Mouse (Mus musculus): Measurements from ENCODE around the gene Micall2. TPM values are rescaled to one million over a fixed set of nuclear protein-coding genes. Genes with fewer than 3 reads are reported as not detected.
"Not testable (repeated sequence)": the region's sequence is repeated elsewhere in the genome, so short reads cannot be mapped to it uniquely, and the experiment has no call there.

Gene Micall2
- polyA plus RNA-seq, 2 experiments from 2014 or later, result not detected

GRCm38 (mm10) chr5:139730712-139731486 is 5.2 kb downstream of the Micall2 start:
- no peak for ATAC-seq

- no peak for ATAC-seq
These were observed 8.9 kb downstream of the Micall2 start for GRCm38 (mm10) chr5:139727261-139727660.

GRCm38 (mm10) chr5:139726186-139726585 is 9.9 kb downstream of the Micall2 start:
- ATAC-seq, result no peak

- no peak for ATAC-seq
These were observed 11.6 kb downstream of the Micall2 start for GRCm38 (mm10) chr5:139724336-139725116.

GRCm38 (mm10) chr5:139723113-139723512 is 13.0 kb downstream of the Micall2 start:
- ATAC-seq, result no peak

GRCm38 (mm10) chr5:139722709-139723108 is 13.4 kb downstream of the Micall2 start:
- no peak for ATAC-seq

- no peak for ATAC-seq
These were observed 17.2 kb downstream of the Micall2 start for GRCm38 (mm10) chr5:139718949-139719348.

GRCm38 (mm10) chr5:139718540-139718939 is 17.6 kb downstream of the Micall2 start:
- ATAC-seq, result no peak

- no peak for ATAC-seq
These were observed 18.4 kb downstream of the Micall2 start for GRCm38 (mm10) chr5:139717723-139718122.

- ATAC-seq, result no peak
These were observed 29.6 kb downstream of the Micall2 start for GRCm38 (mm10) chr5:139706496-139706895.

- ATAC-seq, result no peak
These were observed 33.2 kb downstream of the Micall2 start for GRCm38 (mm10) chr5:139702905-139703304.

GRCm38 (mm10) chr5:139702236-139702635 is 33.9 kb downstream of the Micall2 start:
- no peak for ATAC-seq

GRCm38 (mm10) chr5:139696954-139697353 is 39.2 kb downstream of the Micall2 start:
- no peak for ATAC-seq

- ATAC-seq, result not testable (repeated sequence)
These were observed 40.3 kb downstream of the Micall2 start for GRCm38 (mm10) chr5:139695876-139696275.

GRCm38 (mm10) chr5:139694989-139695571 is 41.1 kb downstream of the Micall2 start:
- ATAC-seq, result no peak

- ATAC-seq, result no peak
These were observed 41.7 kb downstream of the Micall2 start for GRCm38 (mm10) chr5:139694292-139694988.

GRCm38 (mm10) chr5:139690791-139691190 is 45.3 kb downstream of the Micall2 start:
- no peak for ATAC-seq

- no peak for ATAC-seq
These were observed 47.8 kb downstream of the Micall2 start for GRCm38 (mm10) chr5:139688356-139688755.

- no peak for ATAC-seq
These were observed 48.5 kb downstream of the Micall2 start for GRCm38 (mm10) chr5:139687646-139688045.

GRCm38 (mm10) chr5:139686530-139687249 is 49.4 kb downstream of the Micall2 start:
- no peak for ATAC-seq

- no peak for ATAC-seq
These were observed 52.9 kb downstream of the Micall2 start for GRCm38 (mm10) chr5:139683228-139683627.

- no peak for ATAC-seq
These were observed 53.5 kb downstream of the Micall2 start for GRCm38 (mm10) chr5:139682631-139682977.
